Mouse (Mus musculus) cortical plate, adult 2 months (tissue): Measurements from ENCODE around the gene Acadvl.

Experiments used
- CTCF ChIP-seq: fragments of 200-500 bp; IDR thresholded peaks from 2 replicates; pipeline ENCODE4 v1.5.1; 2011; ENCODE audit warnings: mild to moderate bottlenecking, control low read depth, low read length; ENCODE audit not compliant: insufficient read depth; ENCODE audit errors: extremely low read depth
- POLR2A ChIP-seq: fragments of 200-500 bp; IDR thresholded peaks from 2 replicates; pipeline ENCODE4 v1.6.1; 2011; ENCODE audit warnings: mild to moderate bottlenecking, low read length, control low read depth; ENCODE audit not compliant: insufficient read depth; ENCODE audit errors: extremely low read depth

DNA sequence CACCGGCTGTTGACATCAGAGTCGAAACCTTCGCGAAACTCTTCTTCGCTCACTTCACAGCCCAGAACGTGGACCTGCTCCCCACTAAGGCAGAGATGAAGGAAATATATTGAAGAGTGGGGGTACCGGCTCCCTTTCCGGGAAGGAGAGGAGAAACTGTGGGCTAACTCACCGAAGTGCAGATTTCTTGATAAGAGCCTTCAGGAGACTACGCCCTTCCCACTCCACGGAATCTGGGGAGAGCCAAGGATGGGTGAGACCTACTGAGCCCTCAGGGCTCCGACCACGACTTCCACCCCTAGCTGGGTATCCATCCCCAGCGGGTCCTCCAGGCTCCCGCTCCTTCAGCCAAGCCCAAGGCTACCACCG lies 35.4 kb downstream of the Acadvl start:
- TF ChIP-seq POLR2A, result no peak
- TF ChIP-seq CTCF, result no peak
